ENCODE assay signal across 8 mouse cellular contexts in the genomic region with DNA sequence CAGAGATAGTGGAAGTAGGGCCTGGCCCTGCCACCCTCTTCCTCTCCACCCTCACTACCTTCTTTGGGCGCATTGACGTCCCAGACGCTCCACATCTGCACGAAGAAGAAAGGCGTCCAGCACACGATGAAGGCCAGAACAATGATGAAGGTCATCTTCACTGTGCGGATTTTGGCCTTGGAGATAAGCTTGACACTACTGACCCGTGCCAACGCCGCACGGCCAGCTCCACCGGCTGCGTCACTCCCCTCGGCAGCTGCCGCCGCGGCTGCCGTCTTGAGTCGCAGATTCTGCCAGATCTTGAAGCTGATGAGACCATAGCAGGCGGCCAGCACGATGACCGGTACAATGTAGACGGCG. TPM values are rescaled to one million over a fixed set of nuclear protein-coding genes. Genes with fewer than 3 reads are reported as not detected.
DNase-seq lines count a peak whose midpoint lies in the region; ATAC-seq and TF ChIP-seq lines count a peak whose summit lies in the region.

No protein-coding gene starts in this region.

- H3K9ac ChIP-seq in liver, embryonic 12.5 days: no peak overlapping the region

- TF ChIP-seq CTCF in gastrocnemius, adult 2 months (IDR thresholded peaks at IDR 0.05): no peak
- TF ChIP-seq CTCF in testis, adult 2 months (IDR thresholded peaks at IDR 0.05; ENCODE audit: control insufficient read depth, insufficient read depth, insufficient replicate concordance, low read depth, low read length): no peak

- no peaks in the 10 kb centered on the region for H3K36me3 ChIP-seq in testis, adult 2 months (ENCODE audit: control insufficient read depth, insufficient read depth, low read length)
- H3K36me3 ChIP-seq in liver, embryonic 12.5 days: no peaks in the 10 kb centered on the region

- no peaks in the 10 kb centered on the region for H3K9me3 ChIP-seq in liver, embryonic 12.5 days (replicated peaks)

- intact Hi-C loops in gastrocnemius, adult 2 months (cut with DNase I): no loop called here
- intact Hi-C loops in gastrocnemius, postnatal 36 days (cut with DNase I): loop anchor here (5.0 kb wide), 1 partner anchor 282 kb away; no protein-coding TSS in a partner anchor

- H3K27ac ChIP-seq in gastrocnemius, adult 2 months: no peak overlapping the region
- 0 out of 2 replicates have a peak overlapping the region, but pooled peaks have one; percentile 37 for H3K27ac ChIP-seq in testis, adult 2 months (ENCODE audit: control insufficient read depth, insufficient read depth, low read depth, low read length)
- H3K27ac ChIP-seq in liver, embryonic 12.5 days: no peak overlapping the region

- no peak for TF ChIP-seq POLR2A in testis, adult 2 months (IDR thresholded peaks at IDR 0.05; ENCODE audit: control insufficient read depth, low read depth, low read length)

- H3K4me2 ChIP-seq in liver, embryonic 12.5 days: peak overlapping the region; percentile 57; the same call in 1 of the 2 replicates

- no peak for DNase-seq in gastrocnemius, adult 2 months
- DNase-seq in gastrocnemius, postnatal 36 days: no peak
- DNase-seq in testis, postnatal 10 days (ENCODE audit: low spot score): no peak
- no peak for DNase-seq in cerebellum, adult 8-10 months
- no peak for DNase-seq in frontal cortex, adult 2 months (ENCODE audit: extremely low spot score in 1 of 2, low spot score in 1 of 2)
- DNase-seq in spleen, postnatal 14 days (ENCODE audit: low spot score in 2 of 2): no peak

- H3K4me3 ChIP-seq in gastrocnemius, adult 2 months: peak overlapping the region; percentile 69
- peak overlapping the region; percentile 6 for H3K4me3 ChIP-seq in testis, adult 2 months (ENCODE audit: control insufficient read depth, low read depth, low read length)
- no peak overlapping the region for H3K4me3 ChIP-seq in liver, embryonic 12.5 days

- WGBS in liver, embryonic 12.5 days (ENCODE audit: insufficient replicate concordance): 41% methylated on average over 24 of the region's 24 CpGs

- no peaks in the 10 kb centered on the region for H3K27me3 ChIP-seq in testis, adult 2 months (ENCODE audit: control insufficient read depth, insufficient read depth, low read length)
- H3K27me3 ChIP-seq in liver, embryonic 12.5 days (replicated peaks): peaks cover 73% of the 10 kb centered on the region

- H3K4me1 ChIP-seq in testis, adult 2 months (ENCODE audit: control insufficient read depth, insufficient read depth, low read length): peaks cover 14% of the 10 kb centered on the region
- peaks cover 19% of the 10 kb centered on the region for H3K4me1 ChIP-seq in liver, embryonic 12.5 days

- no peak for ATAC-seq in liver, embryonic 12.5 days

RNA-seq across cellular contexts. Expression of gene Oxtr, which starts 0.9 kb away (rescaled TPM):
- total RNA-seq in gastrocnemius, adult 2 months (2021): under 1 TPM; 0.05 to 0.25 TPM
- total RNA-seq in gastrocnemius, postnatal 36 days (2021): under 1 TPM; 0.07 to 0.08 TPM
- 2.5 and 2.6 TPM in 2 replicates for polyA plus RNA-seq in testis, adult 2 months (2012; rRNA removed)
- polyA plus RNA-seq in liver, embryonic 12.5 days (2016; fragmentation: Nextera tagmentation; extraction: Ambion mirVana): not detected in 2 replicates
- polyA plus RNA-seq in frontal cortex, adult 2 months (2012; rRNA removed): 4.7 and 8.7 TPM in 2 replicates

RNA-seq across cellular contexts. Expression of gene Cav3, which starts 29.5 kb away (rescaled TPM):
- total RNA-seq in gastrocnemius, adult 2 months (2021): 10 to 100 TPM; 65.6 to 68.2 TPM
- 10 to 100 TPM; 77.5 to 89.4 TPM for total RNA-seq in gastrocnemius, postnatal 36 days (2021)
- 0.14 and 0.17 TPM in 2 replicates for polyA plus RNA-seq in testis, adult 2 months (2012; rRNA removed)
- polyA plus RNA-seq in liver, embryonic 12.5 days (2016; fragmentation: Nextera tagmentation; extraction: Ambion mirVana): 0.17 TPM in 1 of 2 replicates, not detected in the other
- 0.12 and 0.25 TPM in 2 replicates for polyA plus RNA-seq in frontal cortex, adult 2 months (2012; rRNA removed)
